Comparison of ENCODE assay signal across 8 mouse cellular contexts in genomic region chr2:30685137-30685860, GRCm38 (mm10).
DNase-seq lines count a peak whose midpoint lies in the region; ATAC-seq and TF ChIP-seq lines count a peak whose summit lies in the region.

No protein-coding gene starts in this region.

- peak overlapping the region; percentile 11; the same call in 1 of the 2 replicates for H3K27ac ChIP-seq in spleen, adult 2 months (ENCODE audit: insufficient read depth, low read length)
- H3K27ac ChIP-seq in heart, embryonic 16.5 days (ENCODE audit: low read length), result peak overlapping the region; percentile 85
- H3K27ac ChIP-seq in midbrain, embryonic 13.5 days, result peak overlapping the region; percentile 91
- H3K27ac ChIP-seq in thymus, adult 2 months (ENCODE audit: control insufficient read depth, insufficient read depth, low read length), result no peak overlapping the region

- no peak overlapping the region for H3K4me3 ChIP-seq in spleen, adult 2 months (ENCODE audit: extremely low read depth, insufficient read depth, insufficient read length)
- H3K4me3 ChIP-seq in heart, embryonic 16.5 days (ENCODE audit: low read length), result no peak overlapping the region
- no peak overlapping the region for H3K4me3 ChIP-seq in midbrain, embryonic 13.5 days (replicated peaks)
- no peak overlapping the region for H3K4me3 ChIP-seq in thymus, adult 2 months (ENCODE audit: control insufficient read depth, insufficient read depth, low read length)

- H3K9ac ChIP-seq in heart, embryonic 16.5 days (ENCODE audit: low read length), result peak overlapping the region; percentile 47
- H3K9ac ChIP-seq in midbrain, embryonic 13.5 days (replicated peaks), result peak overlapping the region; percentile 32; the same call in 1 of the 2 replicates

- TF ChIP-seq CTCF in spleen, adult 2 months (IDR thresholded peaks at IDR 0.05; ENCODE audit: extremely low read depth, insufficient read depth, insufficient read length, insufficient replicate concordance), result no peak
- TF ChIP-seq CTCF in thymus, adult 2 months (IDR thresholded peaks at IDR 0.05; ENCODE audit: borderline replicate concordance, control insufficient read depth, extremely low read depth, insufficient read depth, low read length, poor library complexity), result no peak

- TF ChIP-seq POLR2A in spleen, adult 2 months (IDR thresholded peaks at IDR 0.05; ENCODE audit: low read depth, low read length), result no peak
- no peak for TF ChIP-seq POLR2A in thymus, adult 2 months (IDR thresholded peaks at IDR 0.05; ENCODE audit: control insufficient read depth, extremely low read depth, insufficient read depth, low read length, poor library complexity)

- no peaks in the 10 kb centered on the region for H3K27me3 ChIP-seq in spleen, adult 2 months (ENCODE audit: control insufficient read depth, insufficient read depth, low read length)
- no peaks in the 10 kb centered on the region for H3K27me3 ChIP-seq in heart, embryonic 16.5 days (ENCODE audit: control insufficient read depth, insufficient read depth, low read length)
- no peaks in the 10 kb centered on the region for H3K27me3 ChIP-seq in midbrain, embryonic 13.5 days
- H3K27me3 ChIP-seq in thymus, adult 2 months (ENCODE audit: control insufficient read depth, insufficient read depth, low read length), result no peaks in the 10 kb centered on the region

- ATAC-seq in heart, embryonic 16.5 days (replicated peaks; ENCODE audit: extremely low read depth, insufficient read depth, low FRiP score), result peak; percentile 33; the same call in 1 of the 2 replicates
- no peak for ATAC-seq in midbrain, embryonic 13.5 days

- no peak overlapping the region for H3K4me2 ChIP-seq in heart, embryonic 16.5 days (ENCODE audit: low read depth, low read length)
- H3K4me2 ChIP-seq in midbrain, embryonic 13.5 days (replicated peaks), result no peak overlapping the region

- no peak for DNase-seq in spleen, adult 2 months (ENCODE audit: low read depth in 1 of 2, low spot score in 2 of 2)
- no peak for DNase-seq in spleen, postnatal 4 days (ENCODE audit: low spot score in 2 of 2)
- peak; percentile 46 to 71 for DNase-seq in kidney, postnatal 25 days
- DNase-seq in embryo, embryonic 10 days (ENCODE audit: low spot score), result no peak
- DNase-seq in Muller cell, postnatal 12 days (ENCODE audit: inconsistent ontology term), result no peak
- DNase-seq in thymus, adult 2 months, result no peak

- peaks cover 2% of the 10 kb centered on the region for H3K9me3 ChIP-seq in heart, embryonic 16.5 days (replicated peaks; ENCODE audit: control insufficient read depth, low read length)
- peaks cover 6% of the 10 kb centered on the region; the same call in 1 of the 2 replicates for H3K9me3 ChIP-seq in midbrain, embryonic 13.5 days

- H3K36me3 ChIP-seq in spleen, adult 2 months (ENCODE audit: control insufficient read depth, insufficient read depth, low read length), result no peaks in the 10 kb centered on the region
- H3K36me3 ChIP-seq in heart, embryonic 16.5 days (ENCODE audit: control insufficient read depth, insufficient read depth), result no peaks in the 10 kb centered on the region
- no peaks in the 10 kb centered on the region for H3K36me3 ChIP-seq in midbrain, embryonic 13.5 days
- no peaks in the 10 kb centered on the region for H3K36me3 ChIP-seq in thymus, adult 2 months (ENCODE audit: control insufficient read depth, insufficient read depth, low read length)

- peaks cover 13% of the 10 kb centered on the region; the same call in 1 of the 2 replicates for H3K4me1 ChIP-seq in spleen, adult 2 months (ENCODE audit: control insufficient read depth, insufficient read depth, insufficient read length)
- peaks cover 29% of the 10 kb centered on the region for H3K4me1 ChIP-seq in heart, embryonic 16.5 days (ENCODE audit: control insufficient read depth, insufficient read depth, low read length)
- H3K4me1 ChIP-seq in midbrain, embryonic 13.5 days (replicated peaks), result peaks cover 63% of the 10 kb centered on the region
- peaks cover 15% of the 10 kb centered on the region for H3K4me1 ChIP-seq in thymus, adult 2 months (replicated peaks; ENCODE audit: control insufficient read depth, insufficient read depth, low read length)

- WGBS in spleen, adult 2 months, result 86% methylated on average over 10 of the region's 10 CpGs
- 21% methylated on average over 10 of the region's 10 CpGs for WGBS in heart, embryonic 16.5 days
- WGBS in midbrain, embryonic 13.5 days, result 79% methylated on average over 10 of the region's 10 CpGs
- WGBS in thymus, adult 2 months, result 88% methylated on average over 10 of the region's 10 CpGs

Comparison
In these comparisons a context has a peak if more than half of its experiments do, and no peak if none do; other contexts are left out.
1. DNase-seq: peak in kidney, postnatal 25 days (2 of 2); none in spleen, adult 2 months (0 of 2), spleen, postnatal 4 days (0 of 2), embryo, embryonic 10 days (single experiment), Muller cell, postnatal 12 days (single experiment) and thymus, adult 2 months (single experiment).